Mouse (Mus musculus): Measurements from ENCODE around the gene Acot3.
A peak's percentile ranks its signal among the peaks of the same experiment; 100 is the strongest.
"Not testable (repeated sequence)": the region's sequence is repeated elsewhere in the genome, so short reads cannot be mapped to it uniquely, and the experiment has no call there.

The Acot3 gene

GRCm38 (mm10) chr12:84051937-84052474 lies at the start of gene Acot3:
Acot3 (plus strand) TSS chr12:84052144.
- no peak for DNase-seq

GRCm38 (mm10) chr12:84003866-84004265 lies 48.1 kb upstream of the Acot3 start:
- no peak for DNase-seq

DNA sequence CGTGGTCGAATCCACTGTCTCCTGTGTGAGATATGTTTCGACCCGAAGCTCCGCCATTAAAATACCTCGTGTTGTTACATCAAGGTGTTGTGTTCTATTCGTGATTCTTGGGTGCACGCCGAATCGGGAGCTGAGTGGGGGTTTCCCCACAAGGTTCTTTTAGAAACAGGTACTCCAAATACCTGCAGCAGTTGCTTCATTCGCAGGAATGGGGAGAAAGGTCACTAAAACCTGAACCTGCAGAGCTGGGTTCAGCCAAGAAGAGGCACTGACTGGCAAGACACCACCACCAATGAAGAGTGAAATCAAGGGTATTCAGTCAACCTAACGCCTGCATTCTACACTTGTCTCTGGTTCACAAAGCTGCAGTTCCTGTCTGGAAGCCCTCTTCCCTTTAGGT lies 43.7 kb upstream of the Acot3 start:
- DNase-seq = no peak

- DNase-seq = no peak
Measured at GRCm38 (mm10) chr12:84008729-84009128, 43.2 kb upstream of the Acot3 start.

DNA sequence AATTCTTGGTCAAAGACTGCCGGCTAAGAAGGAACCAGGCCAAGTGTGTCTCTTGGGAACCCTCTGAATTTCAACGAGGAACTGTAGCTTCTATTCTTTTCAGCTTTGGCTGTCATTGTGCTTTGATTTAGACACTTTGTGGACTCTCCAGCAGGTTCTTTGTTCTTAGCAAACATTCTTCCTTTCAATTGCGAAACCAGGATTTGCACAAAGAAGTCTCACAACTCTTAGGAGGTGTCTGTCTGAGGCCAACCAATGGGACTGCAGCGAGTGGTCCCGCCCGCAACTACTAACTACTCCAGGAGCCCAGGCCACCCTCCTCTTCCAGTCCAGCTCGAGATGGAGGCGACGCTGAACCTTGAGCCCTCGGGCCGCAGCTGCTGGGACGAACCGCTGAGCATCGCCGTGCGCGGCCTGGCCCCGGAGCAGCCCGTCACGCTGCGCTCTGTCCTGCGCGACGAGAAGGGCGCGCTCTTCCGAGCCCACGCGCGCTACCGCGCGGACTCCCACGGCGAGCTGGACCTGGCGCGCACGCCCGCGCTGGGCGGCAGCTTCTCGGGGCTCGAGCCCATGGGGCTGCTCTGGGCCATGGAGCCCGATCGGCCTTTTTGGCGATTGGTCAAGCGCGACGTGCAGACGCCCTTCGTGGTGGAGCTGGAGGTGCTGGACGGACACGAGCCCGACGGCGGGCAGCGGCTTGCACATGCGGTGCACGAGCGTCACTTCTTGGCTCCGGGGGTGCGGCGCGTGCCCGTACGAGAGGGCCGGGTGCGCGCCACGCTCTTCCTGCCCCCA lies 42.6 kb upstream of the Acot3 start, which contains the start of gene Acot1:
Acot1 (plus strand) TSS at position 320 of the 795 bp plus-strand sequence.
- DNase-seq = peak; percentile 53

DNA sequence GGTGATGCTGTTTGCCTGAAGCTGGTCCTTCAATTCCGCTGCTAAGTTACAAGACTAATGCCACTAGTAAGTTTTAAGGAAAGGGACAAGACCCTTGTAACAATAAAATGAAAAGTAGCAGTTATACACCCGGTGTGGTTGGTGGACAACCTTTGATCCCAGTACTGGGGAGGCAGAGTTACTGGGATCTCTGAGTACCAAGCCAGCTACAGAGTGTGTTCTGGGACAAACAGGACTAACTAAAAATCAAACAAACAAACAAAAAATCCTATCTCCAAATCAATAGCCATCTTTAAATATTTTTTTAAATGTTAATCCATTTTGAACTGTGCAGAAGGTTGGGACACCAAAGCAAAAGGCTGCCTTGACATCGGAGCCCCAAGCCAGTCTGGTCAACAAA lies 41.7 kb upstream of the Acot3 start:
- no peak for DNase-seq

- peak; percentile 16 for DNase-seq
Measured at GRCm38 (mm10) chr12:84011251-84012040, 40.5 kb upstream of the Acot3 start.

DNA sequence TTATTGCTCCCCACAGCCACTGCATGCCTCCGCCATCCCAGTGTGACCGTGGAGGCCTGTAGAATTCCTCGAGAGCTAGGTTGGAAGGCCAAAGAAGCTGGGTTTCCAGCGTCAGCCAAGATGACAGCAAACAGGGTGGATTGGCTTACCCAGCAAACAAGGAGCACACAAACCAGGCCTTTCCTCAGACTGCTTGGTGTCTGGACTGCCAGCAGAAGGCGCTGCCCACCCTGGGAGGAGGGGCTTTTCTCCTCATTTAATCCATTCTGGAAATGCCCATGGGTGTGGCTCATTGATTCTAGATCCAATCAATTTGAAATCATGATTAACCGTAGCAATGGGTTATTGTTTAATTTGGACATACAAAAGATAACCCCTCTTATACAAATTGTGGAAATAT lies 38.8 kb upstream of the Acot3 start:
- no peak for DNase-seq

- DNase-seq = no peak
Measured at GRCm38 (mm10) chr12:84013701-84014100, 38.2 kb upstream of the Acot3 start.

- DNase-seq = peak; percentile 55
Measured at GRCm38 (mm10) chr12:84020528-84020927, 31.4 kb upstream of the Acot3 start.

DNA sequence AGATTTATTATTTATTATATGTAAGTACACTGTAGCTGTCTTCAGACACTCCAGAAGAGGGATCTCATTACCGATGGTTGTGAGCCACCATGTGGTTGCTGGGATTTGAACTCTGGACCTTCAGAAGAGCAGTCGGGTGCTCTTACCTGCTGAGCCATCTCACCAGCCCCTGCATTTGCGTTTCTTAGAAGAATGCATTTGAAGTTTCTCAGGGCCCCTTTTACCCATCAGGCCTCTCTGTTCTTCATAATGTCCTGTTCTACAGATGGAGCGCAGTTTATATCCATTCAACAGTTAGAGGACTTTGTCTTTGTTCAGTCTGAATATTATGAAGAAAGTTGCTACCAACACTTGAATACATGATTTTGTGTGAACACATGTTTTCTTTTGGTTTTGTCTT lies 29.7 kb upstream of the Acot3 start:
- DNase-seq = not testable (repeated sequence)

- peak; percentile 17 for DNase-seq
Measured at GRCm38 (mm10) chr12:84023052-84023745, 28.7 kb upstream of the Acot3 start.

GRCm38 (mm10) chr12:84025888-84026287 lies 26.1 kb upstream of the Acot3 start:
- no peak for DNase-seq

GRCm38 (mm10) chr12:84028328-84028727 lies 23.6 kb upstream of the Acot3 start:
- not testable (repeated sequence) for DNase-seq

GRCm38 (mm10) chr12:84029043-84029442 lies 22.9 kb upstream of the Acot3 start:
- DNase-seq = not testable (repeated sequence)

GRCm38 (mm10) chr12:84030659-84031332 lies 21.1 kb upstream of the Acot3 start:
- DNase-seq = peak; percentile 69

- no peak for DNase-seq
Measured at GRCm38 (mm10) chr12:84032854-84033253, 19.1 kb upstream of the Acot3 start.

- not testable (repeated sequence) for DNase-seq
Measured at GRCm38 (mm10) chr12:84033302-84033701, 18.6 kb upstream of the Acot3 start.

DNA sequence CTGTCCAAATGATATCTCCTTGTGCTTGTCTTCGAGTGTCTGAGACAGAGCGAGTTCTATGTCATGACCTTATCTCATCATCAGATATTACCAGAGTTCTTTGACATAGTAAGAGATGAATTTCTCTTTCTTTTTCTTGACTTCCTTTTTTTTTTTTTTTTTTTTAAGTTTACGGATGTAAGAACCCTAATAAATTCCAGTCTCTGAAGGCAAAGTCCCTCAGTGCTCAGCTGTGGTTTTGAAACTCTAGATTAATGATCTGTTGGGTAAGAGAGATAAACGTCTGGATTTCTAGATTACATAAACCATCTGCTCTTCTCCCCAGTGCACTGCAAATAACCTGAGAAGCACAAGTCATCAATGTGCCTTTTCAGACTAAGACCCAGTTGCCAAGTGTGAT lies 17.8 kb upstream of the Acot3 start:
- DNase-seq = no peak

- peak; percentile 40 for DNase-seq
Measured at GRCm38 (mm10) chr12:84038241-84038640, 13.7 kb upstream of the Acot3 start, which contains the start of gene Acot4. Acot4 (plus strand) TSS chr12:84038379.

- peak; percentile 39 for DNase-seq
Measured at GRCm38 (mm10) chr12:84038691-84039111, 13.2 kb upstream of the Acot3 start, which contains the start of gene Gm49366. Gm49366 (plus strand) TSS chr12:84038935.

DNA sequence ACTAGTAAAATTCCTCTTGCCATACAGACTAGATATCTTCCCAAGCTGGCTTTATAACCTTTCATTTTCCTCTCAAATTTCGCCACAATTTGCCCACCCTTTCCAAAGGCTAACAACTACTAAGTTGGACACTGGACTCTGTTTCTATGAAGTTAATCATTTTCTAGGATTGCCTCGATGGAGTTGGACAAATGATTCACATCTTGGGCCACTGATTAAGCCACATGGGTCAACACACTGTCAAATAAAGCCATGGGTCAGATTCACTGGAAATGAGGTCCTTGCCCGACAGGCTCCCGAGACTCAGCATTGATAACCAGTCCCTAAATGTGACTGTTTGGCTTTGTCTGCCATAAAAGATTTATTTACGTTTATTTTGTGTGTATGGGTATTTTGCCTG lies 9.7 kb upstream of the Acot3 start:
- no peak for DNase-seq

Data from liver (tissue).